Mouse (Mus musculus): ENCODE results near the gene Nek7. TPM values are rescaled to one million over a fixed set of nuclear protein-coding genes. Genes with fewer than 3 reads are reported as not detected.

Nek7 gene
- polyA plus RNA-seq, 1 experiment, result 25.2 TPM

- H3K27ac ChIP-seq (ENCODE audit: insufficient read depth, low read length), result no peak overlapping the region
- no peak for TF ChIP-seq POLR2A (IDR thresholded peaks at IDR 0.05; ENCODE audit: extremely low read depth, insufficient read depth, low read length)
- no peak for TF ChIP-seq CTCF (IDR thresholded peaks at IDR 0.05; ENCODE audit: extremely low read depth, insufficient read depth, low read length)
- H3K4me3 ChIP-seq (ENCODE audit: insufficient read depth, low read length), result no peak overlapping the region
- no peaks in the 10 kb centered on the region for H3K4me1 ChIP-seq (ENCODE audit: control insufficient read depth, insufficient read depth, low read length)
These were observed 84.0 kb downstream of the Nek7 start for GRCm38 (mm10) chr1:138535758-138536574.

GRCm38 (mm10) chr1:138530604-138531003, 89.3 kb downstream of the Nek7 start:
- Histone ChIP-seq H3K4me1 (ENCODE audit: control insufficient read depth, insufficient read depth, low read length) (no peaks in the 10 kb centered on the region), H3K4me3 (ENCODE audit: insufficient read depth, low read length) (no peak overlapping the region), H3K27ac (ENCODE audit: insufficient read depth, low read length) (no peak overlapping the region)
- TF ChIP-seq CTCF (IDR thresholded peaks at IDR 0.05; ENCODE audit: extremely low read depth, insufficient read depth, low read length) (no peak), POLR2A (IDR thresholded peaks at IDR 0.05; ENCODE audit: extremely low read depth, insufficient read depth, low read length) (no peak)

GRCm38 (mm10) chr1:138523962-138524361, 96.0 kb downstream of the Nek7 start:
- TF ChIP-seq CTCF (IDR thresholded peaks at IDR 0.05; ENCODE audit: extremely low read depth, insufficient read depth, low read length) (no peak), POLR2A (IDR thresholded peaks at IDR 0.05; ENCODE audit: extremely low read depth, insufficient read depth, low read length) (no peak)
- Histone ChIP-seq H3K27ac (ENCODE audit: insufficient read depth, low read length) (no peak overlapping the region), H3K4me1 (ENCODE audit: control insufficient read depth, insufficient read depth, low read length) (no peaks in the 10 kb centered on the region), H3K4me3 (ENCODE audit: insufficient read depth, low read length) (no peak overlapping the region)

DNA sequence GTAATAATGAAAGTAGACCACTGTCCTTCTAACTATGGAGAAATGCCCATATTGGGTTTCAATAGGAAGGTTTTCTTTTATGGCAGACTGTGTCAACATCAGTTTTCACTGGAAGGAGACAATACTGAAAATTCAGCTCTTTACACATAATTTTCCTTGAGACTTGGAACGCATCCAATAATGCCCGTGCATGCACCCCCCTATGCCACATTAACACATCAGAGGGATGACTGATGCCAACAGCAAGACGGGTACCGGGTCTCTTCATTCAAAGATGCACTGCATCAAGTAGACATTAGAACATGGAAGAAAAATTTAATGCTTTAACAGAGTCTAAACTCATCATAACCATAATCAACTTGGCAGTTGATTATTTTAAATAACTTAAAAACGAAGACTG, 101.7 kb downstream of the Nek7 start:
- no peak overlapping the region for H3K4me3 ChIP-seq (ENCODE audit: insufficient read depth, low read length)
- TF ChIP-seq POLR2A (IDR thresholded peaks at IDR 0.05; ENCODE audit: extremely low read depth, insufficient read depth, low read length) (no peak), CTCF (IDR thresholded peaks at IDR 0.05; ENCODE audit: extremely low read depth, insufficient read depth, low read length) (no peak)
- no peak overlapping the region for H3K27ac ChIP-seq (ENCODE audit: insufficient read depth, low read length)
- H3K4me1 ChIP-seq (ENCODE audit: control insufficient read depth, insufficient read depth, low read length), result no peaks in the 10 kb centered on the region

DNA sequence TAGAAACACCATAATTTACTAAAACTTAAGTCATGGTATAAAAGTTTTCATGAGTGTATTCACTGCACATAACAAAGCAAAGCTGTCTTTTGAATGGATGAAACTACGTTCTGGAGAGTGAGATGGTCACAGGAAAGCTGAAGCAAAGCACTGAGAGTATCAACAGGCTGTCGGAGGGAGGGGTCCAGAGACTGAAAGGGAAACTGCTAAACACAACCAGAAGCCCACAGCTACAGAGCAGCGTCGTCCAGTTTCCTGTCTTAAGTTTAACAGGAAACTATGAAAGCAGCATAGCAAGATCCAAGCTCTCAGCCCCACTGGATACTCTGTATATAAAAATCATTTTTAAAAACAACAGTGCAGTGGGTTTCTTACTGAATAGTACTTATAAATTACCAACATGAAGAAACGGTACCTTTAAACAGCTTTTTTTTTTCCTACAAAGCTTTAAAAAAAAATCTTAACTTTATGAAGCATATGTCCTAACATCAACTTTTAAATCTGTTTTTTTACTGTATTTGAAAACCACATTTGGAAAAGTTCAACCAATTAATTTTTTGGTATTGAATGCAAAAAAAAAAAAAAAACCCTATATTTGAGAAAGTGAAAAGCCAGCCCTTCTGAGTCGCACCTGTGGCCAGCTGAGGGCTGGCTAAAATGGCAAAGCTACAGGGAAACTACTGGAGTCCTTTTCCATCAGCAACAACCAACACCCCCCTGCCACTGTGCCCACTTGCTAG, 102.4 kb downstream of the Nek7 start:
- H3K4me3 ChIP-seq (ENCODE audit: insufficient read depth, low read length), result no peak overlapping the region
- H3K27ac ChIP-seq (ENCODE audit: insufficient read depth, low read length), result no peak overlapping the region
- TF ChIP-seq POLR2A (IDR thresholded peaks at IDR 0.05; ENCODE audit: extremely low read depth, insufficient read depth, low read length), result no peak
- no peak for TF ChIP-seq CTCF (IDR thresholded peaks at IDR 0.05; ENCODE audit: extremely low read depth, insufficient read depth, low read length)
- H3K4me1 ChIP-seq (ENCODE audit: control insufficient read depth, insufficient read depth, low read length), result no peaks in the 10 kb centered on the region

GRCm38 (mm10) chr1:138516946-138517345, 103.0 kb downstream of the Nek7 start:
- no peaks in the 10 kb centered on the region for H3K4me1 ChIP-seq (ENCODE audit: control insufficient read depth, insufficient read depth, low read length)
- H3K27ac ChIP-seq (ENCODE audit: insufficient read depth, low read length), result no peak overlapping the region
- H3K4me3 ChIP-seq (ENCODE audit: insufficient read depth, low read length), result no peak overlapping the region
- TF ChIP-seq POLR2A (IDR thresholded peaks at IDR 0.05; ENCODE audit: extremely low read depth, insufficient read depth, low read length) (no peak), CTCF (IDR thresholded peaks at IDR 0.05; ENCODE audit: extremely low read depth, insufficient read depth, low read length) (no peak)

- TF ChIP-seq POLR2A (IDR thresholded peaks at IDR 0.05; ENCODE audit: extremely low read depth, insufficient read depth, low read length) (no peak), CTCF (IDR thresholded peaks at IDR 0.05; ENCODE audit: extremely low read depth, insufficient read depth, low read length) (no peak)
- no peak overlapping the region for H3K4me3 ChIP-seq (ENCODE audit: insufficient read depth, low read length)
- no peaks in the 10 kb centered on the region for H3K4me1 ChIP-seq (ENCODE audit: control insufficient read depth, insufficient read depth, low read length)
- no peak overlapping the region for H3K27ac ChIP-seq (ENCODE audit: insufficient read depth, low read length)
These were observed 104.6 kb downstream of the Nek7 start for GRCm38 (mm10) chr1:138515362-138515761.

DNA sequence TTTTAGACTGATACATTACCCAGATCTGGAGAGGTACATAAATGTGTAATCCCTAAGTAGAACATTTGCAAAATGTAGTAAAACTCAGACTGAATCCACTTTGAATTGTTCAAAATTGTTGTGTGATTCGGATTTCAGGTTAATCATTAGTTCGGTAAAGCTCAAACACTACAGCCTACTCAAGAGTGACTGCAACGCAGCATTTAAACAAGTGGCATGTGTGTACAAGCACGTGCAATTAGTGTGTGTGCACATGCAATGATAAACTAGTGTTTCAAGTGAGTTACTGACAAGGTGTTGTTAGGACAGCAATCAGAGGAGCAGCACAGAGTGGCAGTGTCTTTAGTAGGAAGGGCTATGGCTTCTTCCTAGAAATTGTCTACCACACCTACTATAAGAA, 106.0 kb downstream of the Nek7 start:
- H3K27ac ChIP-seq (ENCODE audit: insufficient read depth, low read length), result no peak overlapping the region

GRCm38 (mm10) chr1:138510566-138510965, 109.4 kb downstream of the Nek7 start:
- H3K4me3 ChIP-seq (ENCODE audit: insufficient read depth, low read length), result no peak overlapping the region
- no peak overlapping the region for H3K27ac ChIP-seq (ENCODE audit: insufficient read depth, low read length)
- TF ChIP-seq POLR2A (IDR thresholded peaks at IDR 0.05; ENCODE audit: extremely low read depth, insufficient read depth, low read length) (no peak), CTCF (IDR thresholded peaks at IDR 0.05; ENCODE audit: extremely low read depth, insufficient read depth, low read length) (no peak)
- peaks cover 4% of the 10 kb centered on the region for H3K4me1 ChIP-seq (ENCODE audit: control insufficient read depth, insufficient read depth, low read length)

More for the DNA sequence above, 106.0 kb downstream of the Nek7 start:
- Histone ChIP-seq H3K4me3 (ENCODE audit: insufficient read depth, low read length) (no peak overlapping the region), H3K4me1 (ENCODE audit: control insufficient read depth, insufficient read depth, low read length) (no peaks in the 10 kb centered on the region)
- no peak for TF ChIP-seq POLR2A (IDR thresholded peaks at IDR 0.05; ENCODE audit: extremely low read depth, insufficient read depth, low read length)
- TF ChIP-seq CTCF (IDR thresholded peaks at IDR 0.05; ENCODE audit: extremely low read depth, insufficient read depth, low read length), result no peak

All from cortical plate, adult 2 months (tissue).